Mouse (Mus musculus) urinary bladder, postnatal 0 days (tissue): ENCODE data around the gene Keg1. TPM values are rescaled to one million over a fixed set of nuclear protein-coding genes. Genes with fewer than 3 reads are reported as not detected.

Experiments used
- polyA plus RNA-seq: library from polyadenylated mRNA; unstranded; fragments of >200 nt; fragmentation: Nextera tagmentation; extraction: Ambion mirVana; gene quantifications from 2 replicates; pipeline ENCODE4 v1.2.1, GENCODE M21; 2015

Gene Keg1
- polyA plus RNA-seq = not detected in 2 replicates

DNA sequence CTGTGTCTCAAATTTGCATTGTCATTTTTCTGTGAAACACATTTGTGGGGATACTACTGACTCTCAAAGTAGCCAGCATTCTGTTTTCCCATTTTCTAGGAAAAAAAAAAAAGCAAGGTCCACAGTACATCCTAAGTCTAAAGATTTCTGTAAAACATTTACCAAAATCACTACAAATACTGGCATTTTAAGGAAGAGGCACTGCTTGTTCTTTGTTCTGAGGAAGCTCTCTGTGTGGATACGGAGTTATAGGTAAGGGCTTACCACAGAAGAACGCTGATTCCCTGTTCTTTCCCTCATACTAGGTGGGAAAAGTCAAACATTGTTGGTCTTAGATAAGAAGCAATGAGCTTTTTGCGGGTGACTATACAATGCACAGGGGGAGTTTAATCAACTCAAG is at the start of gene Keg1:
Gene Keg1 (plus strand): TSS at position 197 of the 400 bp plus-strand sequence.

DNA sequence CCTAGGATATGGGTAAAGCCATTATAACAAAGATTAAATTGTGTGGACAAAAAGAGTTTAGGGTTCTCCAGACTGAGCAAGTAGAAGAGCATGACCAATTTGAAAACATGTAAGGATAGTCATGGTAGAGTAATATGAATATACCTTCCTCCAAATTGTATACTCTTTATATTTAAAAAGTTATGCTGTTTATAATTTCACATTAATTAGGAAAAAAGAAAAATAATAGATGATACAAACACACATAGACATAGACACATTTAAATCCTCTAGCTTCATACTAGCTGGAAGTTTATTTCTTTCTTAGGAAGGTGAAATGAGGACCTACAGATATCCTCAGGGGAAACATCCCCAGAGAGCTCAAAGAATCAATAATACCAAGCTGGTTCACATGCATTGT is 25.4 kb upstream of the Keg1 start, which contains the start of gene Olfr1442:
Gene Olfr1442 (plus strand): TSS at position 301 of the 400 bp plus-strand sequence.

DNA sequence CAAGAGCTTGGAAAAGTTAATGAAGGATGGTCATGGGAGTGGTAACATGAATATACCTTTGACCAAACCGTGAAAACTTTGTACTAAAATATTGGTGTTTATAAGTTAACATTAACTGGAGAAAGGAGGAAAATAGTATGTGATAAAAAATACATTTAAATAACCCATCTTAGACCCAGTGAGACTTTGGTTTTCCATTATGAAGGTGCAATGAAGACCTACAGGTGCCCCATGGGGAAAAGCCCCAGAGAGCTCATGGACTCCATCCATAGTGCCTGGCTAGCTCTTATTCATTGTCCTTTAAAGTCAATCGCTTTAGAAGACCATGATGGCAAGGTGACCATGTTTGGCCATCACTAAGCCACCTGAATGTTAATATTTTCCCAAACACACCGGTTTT is 17.8 kb upstream of the Keg1 start, which contains the start of gene Olfr1443:
Gene Olfr1443 (plus strand): TSS at position 301 of the 400 bp plus-strand sequence.

DNA sequence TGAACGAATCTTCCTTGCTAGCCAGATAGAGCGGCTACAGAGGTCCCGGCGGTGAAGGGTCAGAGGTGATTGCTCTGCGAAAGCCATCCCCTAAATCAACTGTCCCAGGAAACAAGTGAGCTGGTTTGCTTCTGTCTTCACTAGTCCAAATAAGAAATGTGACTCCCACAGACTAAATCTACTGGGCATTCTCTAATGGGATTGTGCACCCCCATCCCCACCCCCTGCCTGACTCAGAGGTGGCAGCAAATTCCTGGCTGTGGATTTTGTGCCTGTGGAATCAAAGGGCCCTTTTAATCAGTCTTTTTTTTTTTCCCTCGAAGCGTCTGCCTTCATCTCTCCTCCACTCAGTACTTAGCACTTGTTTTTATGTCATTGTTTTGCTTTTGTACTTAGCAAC is 69.7 kb downstream of the Keg1 start, which contains the start of gene Cntf:
Gene Cntf (minus strand): TSS at position 325 of the 400 bp plus-strand sequence.

Other genes starting within 250 kb of the Keg1 start
- gene Mpeg1, start 235.0 kb upstream of the Keg1 start, polyA plus RNA-seq = 0.71 and 1.6 TPM in 2 replicates
- gene Dtx4, start 194.3 kb upstream of the Keg1 start, polyA plus RNA-seq = 10.8 and 11.4 TPM in 2 replicates
- gene Fam111a, start 150.0 kb upstream of the Keg1 start, polyA plus RNA-seq = 12.3 and 15.4 TPM in 2 replicates
- 0.15 and 0.40 TPM in 2 replicates for gene Gm4952, start 95.8 kb upstream of the Keg1 start, polyA plus RNA-seq
- not detected in 2 replicates for gene Glyat, start 62.5 kb upstream of the Keg1 start, polyA plus RNA-seq
- gene Olfr1442, start 25.3 kb upstream of the Keg1 start, polyA plus RNA-seq = not detected in 2 replicates
- gene Olfr1443, start 17.7 kb upstream of the Keg1 start, polyA plus RNA-seq = not detected in 2 replicates
- 0.70 and 1.2 TPM in 2 replicates for gene Cntf, start 69.8 kb downstream of the Keg1 start, polyA plus RNA-seq
- 8.7 and 10.9 TPM in 2 replicates for gene Zfp91, start 100.3 kb downstream of the Keg1 start, polyA plus RNA-seq
- gene Lpxn, start 100.4 kb downstream of the Keg1 start, polyA plus RNA-seq = 1.9 and 4.2 TPM in 2 replicates
- not detected in 2 replicates for gene Gm5244, start 150.9 kb downstream of the Keg1 start, polyA plus RNA-seq
- gene Olfr1444, start 161.5 kb downstream of the Keg1 start, polyA plus RNA-seq = not detected in 2 replicates
- gene Olfr1445, start 188.1 kb downstream of the Keg1 start, polyA plus RNA-seq = not detected in 2 replicates
- gene Olfr1446, start 197.7 kb downstream of the Keg1 start, polyA plus RNA-seq = not detected in 2 replicates
- not detected in 2 replicates for gene Olfr1447, start 208.0 kb downstream of the Keg1 start, polyA plus RNA-seq
- not detected in 2 replicates for gene Olfr1448, start 228.6 kb downstream of the Keg1 start, polyA plus RNA-seq
- gene Olfr1449, start 235.1 kb downstream of the Keg1 start, polyA plus RNA-seq = not detected in 2 replicates